Mouse (Mus musculus): ENCODE measurements around the gene Slc27a5. TPM values are rescaled to one million over a fixed set of nuclear protein-coding genes. Genes with fewer than 3 reads are reported as not detected.

The Slc27a5 gene
- polyA plus RNA-seq, 1 experiment: not detected

- Histone ChIP-seq H3K9me3 (replicated peaks; ENCODE audit: control insufficient read depth, insufficient read depth, low read length, poor library complexity, severe bottlenecking) (no peaks in the 10 kb centered on the region), H3K27me3 (ENCODE audit: control insufficient read depth, insufficient read depth, low read length, poor library complexity, severe bottlenecking) (no peaks in the 10 kb centered on the region), H3K27ac (ENCODE audit: insufficient read depth, low read length) (no peak overlapping the region), H3K36me3 (ENCODE audit: control insufficient read depth, insufficient read depth, low read length, poor library complexity, severe bottlenecking) (no peaks in the 10 kb centered on the region), H3K9ac (ENCODE audit: low read depth, poor library complexity, severe bottlenecking) (no peak overlapping the region), H3K4me3 (ENCODE audit: low read depth, low read length) (no peak overlapping the region), H3K4me1 (ENCODE audit: control insufficient read depth, insufficient read depth, low read length) (no peaks in the 10 kb centered on the region)
- TF ChIP-seq CTCF (IDR thresholded peaks at IDR 0.05; ENCODE audit: low read depth, low read length): no peak
- no peak for TF ChIP-seq POLR2A (IDR thresholded peaks at IDR 0.05; ENCODE audit: insufficient read depth, low read length)
- TF ChIP-seq EP300 (IDR thresholded peaks at IDR 0.05; ENCODE audit: insufficient read depth, low read depth, low read length): no peak
These were observed 10.4 kb downstream of the Slc27a5 start for GRCm38 (mm10) chr7:12987409-12988189.

- no peak overlapping the region for H3K9ac ChIP-seq (ENCODE audit: low read depth, poor library complexity, severe bottlenecking)
- no peak overlapping the region for H3K4me3 ChIP-seq (ENCODE audit: low read depth, low read length)
- no peak for TF ChIP-seq POLR2A (IDR thresholded peaks at IDR 0.05; ENCODE audit: insufficient read depth, low read length)
- no peak for TF ChIP-seq EP300 (IDR thresholded peaks at IDR 0.05; ENCODE audit: insufficient read depth, low read depth, low read length)
- TF ChIP-seq CTCF (IDR thresholded peaks at IDR 0.05; ENCODE audit: low read depth, low read length): no peak
- H3K4me1 ChIP-seq (ENCODE audit: control insufficient read depth, insufficient read depth, low read length): no peaks in the 10 kb centered on the region
- H3K27me3 ChIP-seq (ENCODE audit: control insufficient read depth, insufficient read depth, low read length, poor library complexity, severe bottlenecking): no peaks in the 10 kb centered on the region
- no peak overlapping the region for H3K27ac ChIP-seq (ENCODE audit: insufficient read depth, low read length)
- H3K9me3 ChIP-seq (replicated peaks; ENCODE audit: control insufficient read depth, insufficient read depth, low read length, poor library complexity, severe bottlenecking): no peaks in the 10 kb centered on the region
- H3K36me3 ChIP-seq (ENCODE audit: control insufficient read depth, insufficient read depth, low read length, poor library complexity, severe bottlenecking): no peaks in the 10 kb centered on the region
These were observed 11.1 kb downstream of the Slc27a5 start for GRCm38 (mm10) chr7:12986906-12987305.

- Histone ChIP-seq H3K4me1 (ENCODE audit: control insufficient read depth, insufficient read depth, low read length) (no peaks in the 10 kb centered on the region), H3K27ac (ENCODE audit: insufficient read depth, low read length) (no peak overlapping the region), H3K36me3 (ENCODE audit: control insufficient read depth, insufficient read depth, low read length, poor library complexity, severe bottlenecking) (no peaks in the 10 kb centered on the region), H3K27me3 (ENCODE audit: control insufficient read depth, insufficient read depth, low read length, poor library complexity, severe bottlenecking) (no peaks in the 10 kb centered on the region), H3K9ac (ENCODE audit: low read depth, poor library complexity, severe bottlenecking) (no peak overlapping the region), H3K9me3 (replicated peaks; ENCODE audit: control insufficient read depth, insufficient read depth, low read length, poor library complexity, severe bottlenecking) (no peaks in the 10 kb centered on the region), H3K4me3 (ENCODE audit: low read depth, low read length) (no peak overlapping the region)
- no peak for TF ChIP-seq POLR2A (IDR thresholded peaks at IDR 0.05; ENCODE audit: insufficient read depth, low read length)
- no peak for TF ChIP-seq EP300 (IDR thresholded peaks at IDR 0.05; ENCODE audit: insufficient read depth, low read depth, low read length)
- TF ChIP-seq CTCF (IDR thresholded peaks at IDR 0.05; ENCODE audit: low read depth, low read length): no peak
These were observed 12.3 kb downstream of the Slc27a5 start for GRCm38 (mm10) chr7:12985724-12986123.

GRCm38 (mm10) chr7:12980291-12980690 lies 17.7 kb downstream of the Slc27a5 start:
- Histone ChIP-seq H3K27ac (ENCODE audit: insufficient read depth, low read length) (0 out of 2 replicates have a peak overlapping the region, but pooled peaks have one; percentile 1), H3K9me3 (replicated peaks; ENCODE audit: control insufficient read depth, insufficient read depth, low read length, poor library complexity, severe bottlenecking) (no peaks in the 10 kb centered on the region), H3K36me3 (ENCODE audit: control insufficient read depth, insufficient read depth, low read length, poor library complexity, severe bottlenecking) (no peaks in the 10 kb centered on the region), H3K27me3 (ENCODE audit: control insufficient read depth, insufficient read depth, low read length, poor library complexity, severe bottlenecking) (no peaks in the 10 kb centered on the region), H3K9ac (ENCODE audit: low read depth, poor library complexity, severe bottlenecking) (no peak overlapping the region), H3K4me3 (ENCODE audit: low read depth, low read length) (no peak overlapping the region), H3K4me1 (ENCODE audit: control insufficient read depth, insufficient read depth, low read length) (no peaks in the 10 kb centered on the region)
- TF ChIP-seq CTCF (IDR thresholded peaks at IDR 0.05; ENCODE audit: low read depth, low read length): no peak
- TF ChIP-seq EP300 (IDR thresholded peaks at IDR 0.05; ENCODE audit: insufficient read depth, low read depth, low read length): no peak
- no peak for TF ChIP-seq POLR2A (IDR thresholded peaks at IDR 0.05; ENCODE audit: insufficient read depth, low read length)

- H3K9me3 ChIP-seq (replicated peaks; ENCODE audit: control insufficient read depth, insufficient read depth, low read length, poor library complexity, severe bottlenecking): no peaks in the 10 kb centered on the region
- H3K4me1 ChIP-seq (ENCODE audit: control insufficient read depth, insufficient read depth, low read length): no peaks in the 10 kb centered on the region
- H3K27ac ChIP-seq (ENCODE audit: insufficient read depth, low read length): 0 out of 2 replicates have a peak overlapping the region, but pooled peaks have one; percentile 1
- H3K4me3 ChIP-seq (ENCODE audit: low read depth, low read length): no peak overlapping the region
- no peak overlapping the region for H3K9ac ChIP-seq (ENCODE audit: low read depth, poor library complexity, severe bottlenecking)
- no peak for TF ChIP-seq POLR2A (IDR thresholded peaks at IDR 0.05; ENCODE audit: insufficient read depth, low read length)
- no peak for TF ChIP-seq CTCF (IDR thresholded peaks at IDR 0.05; ENCODE audit: low read depth, low read length)
- TF ChIP-seq EP300 (IDR thresholded peaks at IDR 0.05; ENCODE audit: insufficient read depth, low read depth, low read length): no peak
- H3K27me3 ChIP-seq (ENCODE audit: control insufficient read depth, insufficient read depth, low read length, poor library complexity, severe bottlenecking): no peaks in the 10 kb centered on the region
- no peaks in the 10 kb centered on the region for H3K36me3 ChIP-seq (ENCODE audit: control insufficient read depth, insufficient read depth, low read length, poor library complexity, severe bottlenecking)
These were observed 18.2 kb downstream of the Slc27a5 start for GRCm38 (mm10) chr7:12979776-12980175.
